Mouse (Mus musculus): ENCODE results near the gene Sptlc3. TPM values are rescaled to one million over a fixed set of nuclear protein-coding genes. Genes with fewer than 3 reads are reported as not detected.

The Sptlc3 gene
- total RNA-seq (2017), result not detected in 2 replicates

DNA sequence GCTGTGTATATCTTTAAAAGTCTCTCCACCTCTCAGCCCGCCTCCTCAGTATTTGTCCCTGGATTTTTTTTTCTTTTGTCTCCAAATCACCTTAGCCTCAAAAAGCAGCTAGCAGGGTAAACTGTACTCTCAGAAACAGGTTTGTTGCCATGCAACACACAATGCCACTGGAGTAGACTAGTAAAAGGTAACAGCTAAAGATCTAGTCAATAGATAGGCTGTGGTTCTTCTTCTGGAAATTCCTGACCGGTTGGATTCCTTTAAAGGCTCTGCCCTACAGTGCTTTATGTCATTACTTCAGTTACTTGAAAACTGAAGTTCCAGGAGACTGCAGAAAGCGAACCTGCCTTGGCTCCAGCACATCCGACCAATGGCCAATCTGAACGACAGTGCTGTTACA, at the start of gene Sptlc3:
Sptlc3 (plus strand) TSS at position 78 of the 400 bp plus-strand sequence.
- ATAC-seq (ENCODE audit: extremely low read depth, insufficient number of reproducible peaks, low FRiP score, poor library complexity, severe bottlenecking), result no peak

- no peak for ATAC-seq (ENCODE audit: extremely low read depth, insufficient number of reproducible peaks, low FRiP score, poor library complexity, severe bottlenecking)
Observed at GRCm38 (mm10) chr2:139467726-139468125, 26.0 kb upstream of the Sptlc3 start.

DNA sequence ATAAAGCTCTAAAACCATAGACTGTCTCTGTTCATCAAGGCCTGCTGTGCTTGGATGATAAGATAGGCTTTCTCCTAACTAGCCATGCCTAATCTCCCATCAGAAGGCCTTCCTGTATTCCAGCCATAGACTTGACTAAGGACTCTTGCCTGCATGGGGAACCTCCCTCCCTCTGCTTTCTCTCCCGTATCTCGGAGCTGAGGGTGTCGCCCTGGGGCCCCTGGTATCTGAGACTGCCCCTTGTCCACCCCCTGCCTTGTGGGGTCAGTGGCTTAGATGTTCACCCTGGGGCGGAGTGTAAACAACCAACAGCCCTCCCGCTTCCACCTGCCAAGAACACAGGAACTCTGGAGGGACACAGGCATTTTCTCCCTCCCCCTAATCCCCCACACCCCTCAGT, 5.0 kb upstream of the Sptlc3 start:
- no peak for ATAC-seq (ENCODE audit: extremely low read depth, insufficient number of reproducible peaks, low FRiP score, poor library complexity, severe bottlenecking)

GRCm38 (mm10) chr2:139494629-139495028, 916 bp downstream of the Sptlc3 start:
- ATAC-seq (ENCODE audit: extremely low read depth, insufficient number of reproducible peaks, low FRiP score, poor library complexity, severe bottlenecking), result no peak

DNA sequence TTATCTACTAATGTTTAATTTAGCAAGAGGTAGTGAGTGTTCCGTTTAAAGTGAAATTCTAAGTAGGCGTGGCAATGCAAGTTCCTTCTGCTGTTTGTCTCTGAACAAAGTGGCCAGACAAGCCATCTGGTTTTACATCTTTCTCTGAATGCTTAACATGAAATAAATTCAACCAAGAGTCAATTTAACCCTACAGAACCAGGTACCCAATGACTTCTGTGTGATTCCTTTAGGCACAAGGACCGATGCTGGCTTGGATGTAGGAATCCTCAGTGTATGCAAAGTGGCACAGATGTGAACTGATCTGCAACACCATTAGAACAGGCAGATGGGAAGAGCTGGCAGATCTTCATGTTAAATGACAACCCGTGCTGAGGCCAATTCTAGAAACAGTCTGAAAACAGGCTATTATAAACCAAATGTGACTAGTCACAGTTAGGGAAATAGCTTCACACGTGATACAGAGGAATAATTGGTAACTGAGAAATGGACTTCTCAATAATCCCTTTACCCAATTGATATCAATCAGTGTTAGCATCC, 68.3 kb downstream of the Sptlc3 start:
- ATAC-seq (ENCODE audit: extremely low read depth, insufficient number of reproducible peaks, low FRiP score, poor library complexity, severe bottlenecking), result no peak

DNA sequence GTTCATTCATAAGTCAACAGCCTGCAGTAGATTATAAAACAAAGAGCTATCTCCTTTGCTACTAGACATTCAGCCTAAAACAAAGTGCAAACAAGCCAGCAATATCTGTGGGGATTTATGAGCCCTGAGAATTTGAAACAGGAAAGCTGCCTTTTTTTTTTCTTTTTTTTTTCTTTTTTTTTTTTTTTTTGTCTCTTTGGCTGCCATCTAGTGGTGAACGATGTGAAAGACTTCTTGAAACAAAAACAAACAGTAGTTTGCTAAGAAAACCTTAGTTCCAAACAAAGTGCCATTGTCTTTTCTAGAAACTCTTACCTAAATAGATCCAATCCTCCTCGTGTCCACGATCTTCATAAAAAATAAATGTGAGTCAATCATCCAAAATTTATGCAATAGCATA, 85.6 kb downstream of the Sptlc3 start:
- ATAC-seq (ENCODE audit: extremely low read depth, insufficient number of reproducible peaks, low FRiP score, poor library complexity, severe bottlenecking), result no peak

- ATAC-seq (ENCODE audit: extremely low read depth, insufficient number of reproducible peaks, low FRiP score, poor library complexity, severe bottlenecking), result no peak
Observed at GRCm38 (mm10) chr2:139582766-139583165, 89.1 kb downstream of the Sptlc3 start.

DNA sequence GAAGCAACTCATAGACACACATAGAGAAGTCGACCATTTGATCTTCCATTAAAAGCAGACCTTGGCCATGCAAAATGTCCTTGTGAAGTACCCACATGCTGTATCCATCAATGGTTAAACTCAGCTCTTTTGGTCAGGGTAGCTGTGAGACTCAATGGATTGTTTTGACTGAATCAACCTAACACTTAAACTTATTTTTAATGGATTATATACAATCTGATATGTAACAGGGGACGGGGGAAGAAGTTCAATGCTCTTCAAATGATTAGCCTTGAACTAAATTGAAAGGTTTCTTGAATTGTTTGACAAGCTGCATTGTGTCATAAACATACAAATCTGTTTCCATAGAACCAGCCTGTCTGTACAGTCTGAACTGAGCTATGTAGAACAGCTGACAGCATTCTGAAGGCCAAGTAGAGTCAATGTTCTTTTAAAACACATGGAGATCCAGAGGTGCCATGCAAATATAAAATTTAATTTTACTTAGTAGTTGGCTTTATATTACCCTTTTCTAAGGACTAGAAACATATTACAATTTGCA, 94.0 kb downstream of the Sptlc3 start:
- no peak for ATAC-seq (ENCODE audit: extremely low read depth, insufficient number of reproducible peaks, low FRiP score, poor library complexity, severe bottlenecking)

DNA sequence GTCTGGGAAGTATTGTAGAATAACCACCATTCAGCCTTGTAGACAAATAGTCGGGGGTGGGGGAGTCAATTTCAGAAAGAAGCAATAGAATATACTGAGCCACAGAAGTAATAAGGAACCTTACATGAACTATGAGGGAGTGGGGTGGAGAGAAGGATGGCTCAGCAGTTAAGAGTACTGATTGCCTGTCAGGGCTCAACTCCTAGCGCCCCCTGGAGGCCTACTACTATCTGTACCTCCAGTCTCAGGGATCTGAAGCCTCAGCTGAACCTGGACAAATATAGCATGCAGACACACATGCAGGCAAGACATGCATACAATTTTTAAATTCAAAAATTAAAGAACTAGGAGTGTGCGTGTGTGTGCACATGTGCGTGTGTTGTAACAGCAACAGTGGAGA, 96.2 kb downstream of the Sptlc3 start:
- no peak for ATAC-seq (ENCODE audit: extremely low read depth, insufficient number of reproducible peaks, low FRiP score, poor library complexity, severe bottlenecking)

DNA sequence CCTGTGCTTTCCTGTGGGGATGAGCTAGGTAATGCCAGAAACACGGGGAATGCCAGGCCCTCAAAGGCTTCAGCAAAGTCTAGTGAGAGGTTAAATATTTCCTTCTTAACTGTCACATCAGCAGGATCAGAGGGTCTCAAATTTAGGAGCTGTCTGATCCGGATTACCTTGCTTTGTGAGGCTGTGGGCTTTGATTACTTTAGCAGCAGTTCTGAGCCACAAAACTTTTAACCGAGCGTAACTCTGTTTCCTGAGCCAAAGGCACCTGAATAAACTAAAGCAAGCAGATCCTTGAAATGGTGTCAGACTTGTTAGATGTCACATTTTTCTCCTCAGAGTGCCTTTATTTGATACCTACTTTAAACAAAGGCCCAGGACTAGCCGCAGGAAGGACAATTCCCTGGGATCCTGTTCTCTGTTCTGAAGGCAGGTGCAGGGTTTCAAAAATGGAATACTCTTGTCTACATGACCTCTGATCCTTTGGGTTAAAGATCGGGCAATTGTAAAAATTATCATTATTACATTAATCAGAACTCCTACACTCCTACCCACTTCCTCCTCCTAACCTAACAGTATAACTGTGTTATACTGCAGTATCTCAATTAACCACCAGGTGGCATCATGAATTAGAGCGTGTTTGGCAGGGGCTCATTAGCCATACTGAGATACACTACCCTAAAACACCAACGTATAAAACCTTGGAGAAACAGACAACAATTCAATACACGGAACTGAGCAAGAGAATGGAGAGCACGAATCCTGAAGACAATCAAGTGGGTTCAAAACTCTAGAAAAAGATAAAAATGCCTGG, 97.4 kb downstream of the Sptlc3 start:
- ATAC-seq (ENCODE audit: extremely low read depth, insufficient number of reproducible peaks, low FRiP score, poor library complexity, severe bottlenecking), result 0 out of 2 replicates have a peak, but pooled peaks have one; percentile 41

- ATAC-seq (ENCODE audit: extremely low read depth, insufficient number of reproducible peaks, low FRiP score, poor library complexity, severe bottlenecking), result no peak
Observed at GRCm38 (mm10) chr2:139592109-139592508, 98.4 kb downstream of the Sptlc3 start.

GRCm38 (mm10) chr2:139597229-139597628, 103.5 kb downstream of the Sptlc3 start:
- no peak for ATAC-seq (ENCODE audit: extremely low read depth, insufficient number of reproducible peaks, low FRiP score, poor library complexity, severe bottlenecking)

GRCm38 (mm10) chr2:139601543-139602194, 108.0 kb downstream of the Sptlc3 start:
- ATAC-seq (ENCODE audit: extremely low read depth, insufficient number of reproducible peaks, low FRiP score, poor library complexity, severe bottlenecking), result no peak

- ATAC-seq (ENCODE audit: extremely low read depth, insufficient number of reproducible peaks, low FRiP score, poor library complexity, severe bottlenecking), result no peak
Observed at GRCm38 (mm10) chr2:139608167-139608566, 114.5 kb downstream of the Sptlc3 start.

- ATAC-seq (ENCODE audit: extremely low read depth, insufficient number of reproducible peaks, low FRiP score, poor library complexity, severe bottlenecking), result no peak
Observed at GRCm38 (mm10) chr2:139608810-139609209, 115.1 kb downstream of the Sptlc3 start.

DNA sequence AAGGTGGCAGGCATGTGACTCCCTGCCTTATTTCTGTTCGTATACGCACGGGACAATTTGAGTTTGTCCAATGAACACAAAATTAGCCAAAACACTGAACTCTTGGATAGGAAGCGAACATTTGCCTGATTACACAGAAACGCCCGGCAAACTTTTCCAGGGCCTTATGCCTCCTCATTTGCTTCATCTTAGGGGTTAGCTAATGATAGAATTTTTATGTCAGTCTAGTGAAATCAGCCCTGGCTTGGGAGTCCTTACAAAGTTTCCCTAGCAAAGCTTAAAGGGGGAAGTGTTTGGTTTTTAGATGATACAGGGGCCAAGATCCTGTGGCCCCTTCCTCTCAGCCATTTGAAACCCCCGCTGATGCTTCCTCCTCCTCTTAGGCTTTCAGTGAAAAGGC, 115.5 kb downstream of the Sptlc3 start:
- ATAC-seq (ENCODE audit: extremely low read depth, insufficient number of reproducible peaks, low FRiP score, poor library complexity, severe bottlenecking), result no peak

- ATAC-seq (ENCODE audit: extremely low read depth, insufficient number of reproducible peaks, low FRiP score, poor library complexity, severe bottlenecking), result no peak
Observed at GRCm38 (mm10) chr2:139609662-139610291, 116.1 kb downstream of the Sptlc3 start.

DNA sequence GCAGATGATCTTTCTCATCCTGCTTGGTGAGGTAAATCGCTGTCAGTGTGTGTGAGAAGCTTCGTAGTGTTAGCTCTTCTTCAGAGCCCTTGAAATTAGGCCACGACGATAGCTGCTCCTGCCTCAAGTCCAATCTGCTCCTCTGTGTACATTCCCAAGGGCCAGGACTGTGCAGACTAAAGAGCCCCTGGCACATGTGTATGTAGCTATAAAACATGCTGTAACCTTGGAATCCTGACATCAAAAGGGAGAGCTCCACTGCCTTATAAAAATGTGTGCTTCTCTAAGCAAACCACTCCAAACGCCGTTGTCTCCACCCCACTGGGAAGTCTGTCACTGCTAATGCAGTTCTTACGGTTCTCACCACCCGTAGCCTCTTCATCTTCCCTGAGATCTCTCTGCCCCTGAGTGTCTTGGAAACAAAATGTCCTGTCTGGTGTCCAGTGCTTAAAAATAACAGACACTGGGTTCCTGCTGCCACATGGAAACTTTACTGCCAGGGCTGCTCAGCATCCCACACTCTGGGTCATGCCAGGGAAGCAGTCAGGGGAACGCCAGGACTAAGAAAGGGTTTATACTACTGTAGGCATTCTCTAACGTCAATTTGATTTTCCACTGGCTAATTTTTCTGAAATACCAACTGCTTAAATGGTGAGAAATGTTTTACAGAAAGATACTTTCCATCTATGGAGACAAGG, 118.8 kb downstream of the Sptlc3 start:
- no peak for ATAC-seq (ENCODE audit: extremely low read depth, insufficient number of reproducible peaks, low FRiP score, poor library complexity, severe bottlenecking)

- ATAC-seq (ENCODE audit: extremely low read depth, insufficient number of reproducible peaks, low FRiP score, poor library complexity, severe bottlenecking), result no peak
Observed at GRCm38 (mm10) chr2:139626496-139626895, 132.8 kb downstream of the Sptlc3 start.
